Mouse (Mus musculus) midbrain, embryonic 11.5 days (tissue): Measurements from ENCODE around the gene Tspan14. TPM values are rescaled to one million over a fixed set of nuclear protein-coding genes. Genes with fewer than 3 reads are reported as not detected.

ENCODE experiments used
- ATAC-seq: fragments of 200-750 bp; cut with Nextera tagmentation; 2 replicates; pipeline ENCODE4 v1.8.0; 2017; ENCODE audit warnings: moderate TSS enrichment, moderate library complexity; ENCODE audit not compliant: low FRiP score
- DNase-seq: peaks from one replicate; pipeline ENCODE4 v3.0.0; 2015; ENCODE audit warnings: low spot score; ENCODE audit errors: missing footprints
- H3K27ac ChIP-seq: fragments of 300-500 bp; sonication (generic); 2 replicates; pipeline ENCODE4 v1.5.1; 2014; ENCODE audit warnings: low read depth, low read length
- H3K27me3 ChIP-seq: fragments of 300-500 bp; sonication (generic); 2 replicates; pipeline ENCODE4 v1.6.1; 2014; ENCODE audit warnings: mild to moderate bottlenecking, low read length, moderate library complexity, mixed read lengths; ENCODE audit not compliant: control insufficient read depth, insufficient read depth
- H3K36me3 ChIP-seq: fragments of 300-500 bp; sonication (generic); 2 replicates; pipeline ENCODE4 v1.6.1; 2014; ENCODE audit warnings: mild to moderate bottlenecking, low read length, moderate library complexity, mixed read lengths; ENCODE audit not compliant: control insufficient read depth, insufficient read depth
- H3K4me1 ChIP-seq: fragments of 300-500 bp; sonication (generic); 2 replicates; pipeline ENCODE4 v1.6.1; 2014; ENCODE audit warnings: low read length; ENCODE audit not compliant: control insufficient read depth, insufficient read depth
- H3K4me2 ChIP-seq: fragments of 300-500 bp; sonication (generic); 2 replicates; pipeline ENCODE4 v1.6.1; 2014; ENCODE audit warnings: mild to moderate bottlenecking, moderate library complexity
- H3K4me3 ChIP-seq: fragments of 300-500 bp; sonication (generic); 2 replicates; pipeline ENCODE4 v1.5.1; 2014; ENCODE audit warnings: low read depth, low read length
- H3K9ac ChIP-seq: fragments of 300-500 bp; sonication (generic); 2 replicates; pipeline ENCODE4 v1.6.1; 2014; ENCODE audit warnings: low read length
- H3K9me3 ChIP-seq: fragments of 300-500 bp; sonication (generic); 2 replicates; pipeline ENCODE4 v1.6.1; 2016; ENCODE audit warnings: low read length; ENCODE audit not compliant: control insufficient read depth
- WGBS: fragments of 180-500 bp; shearing (Covaris S2); extraction: QIAGEN DNeasy Blood & Tissue Kit; methylation state at CpG from one replicate; pipeline ENCODE4 v1.1.7; 2014; 5-methylcytosine and 5-hydroxymethylcytosine counted together
- polyA plus RNA-seq: library from polyadenylated mRNA; unstranded; fragments of >200 nt; fragmentation: Nextera tagmentation; extraction: Ambion mirVana; gene quantifications from 2 replicates; pipeline ENCODE4 v1.2.1, GENCODE M21; 2014

Gene Tspan14
- polyA plus RNA-seq, 1 experiment from 2014 or later, result 99.5 TPM

DNA sequence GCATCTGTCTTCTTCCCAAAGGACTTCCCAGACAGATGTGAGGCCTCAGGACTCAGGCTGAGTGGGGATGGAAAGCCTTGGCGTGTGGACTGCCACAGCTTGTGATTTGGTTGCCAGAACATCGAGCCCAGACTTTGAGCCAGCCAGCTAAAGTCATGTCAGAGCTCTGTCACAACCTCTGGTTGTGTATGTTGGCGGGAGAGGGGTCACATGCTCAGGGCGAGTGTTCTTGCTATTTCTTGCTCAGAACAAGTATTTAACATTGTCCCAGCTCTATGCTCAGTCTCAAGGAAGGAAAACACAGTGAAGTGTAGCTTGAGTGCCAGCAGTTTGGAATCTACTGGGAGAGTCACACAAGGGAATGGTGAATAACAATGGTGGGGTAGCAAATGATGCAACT, 76.9 kb downstream of the Tspan14 start:
- H3K27me3 ChIP-seq, result no peaks in the 10 kb centered on the region
- H3K4me2 ChIP-seq, result no peak overlapping the region
- ATAC-seq (no peak), DNase-seq (no peak)
- H3K27ac ChIP-seq, result no peak overlapping the region
- H3K9ac ChIP-seq, result no peak overlapping the region
- no peaks in the 10 kb centered on the region for H3K9me3 ChIP-seq
- no peak overlapping the region for H3K4me3 ChIP-seq
- peaks cover 2% of the 10 kb centered on the region; the same call in 1 of the 2 replicates for H3K4me1 ChIP-seq
- WGBS, result 78% methylated on average over 4 of the region's 4 CpGs
- H3K36me3 ChIP-seq, result no peaks in the 10 kb centered on the region

GRCm38 (mm10) chr14:40889181-40889580, 77.4 kb downstream of the Tspan14 start:
- no peak overlapping the region for H3K9ac ChIP-seq
- no peaks in the 10 kb centered on the region for H3K9me3 ChIP-seq
- H3K4me1 ChIP-seq, result no peaks in the 10 kb centered on the region
- no peaks in the 10 kb centered on the region for H3K27me3 ChIP-seq
- ATAC-seq (no peak), DNase-seq (no peak)
- 95% methylated on average over 2 of the region's 2 CpGs for WGBS
- no peak overlapping the region for H3K27ac ChIP-seq
- no peak overlapping the region for H3K4me3 ChIP-seq
- H3K36me3 ChIP-seq, result no peaks in the 10 kb centered on the region
- no peak overlapping the region for H3K4me2 ChIP-seq

- Histone ChIP-seq H3K36me3 (no peaks in the 10 kb centered on the region), H3K27ac (no peak overlapping the region), H3K9me3 (no peaks in the 10 kb centered on the region), H3K9ac (no peak overlapping the region), H3K27me3 (no peaks in the 10 kb centered on the region), H3K4me1 (no peaks in the 10 kb centered on the region), H3K4me3 (no peak overlapping the region), H3K4me2 (no peak overlapping the region)
- 80% methylated on average over 6 of the region's 6 CpGs for WGBS
- no peak for DNase-seq
- ATAC-seq, result no peak
These were observed 80.0 kb downstream of the Tspan14 start for GRCm38 (mm10) chr14:40886428-40887202.

DNA sequence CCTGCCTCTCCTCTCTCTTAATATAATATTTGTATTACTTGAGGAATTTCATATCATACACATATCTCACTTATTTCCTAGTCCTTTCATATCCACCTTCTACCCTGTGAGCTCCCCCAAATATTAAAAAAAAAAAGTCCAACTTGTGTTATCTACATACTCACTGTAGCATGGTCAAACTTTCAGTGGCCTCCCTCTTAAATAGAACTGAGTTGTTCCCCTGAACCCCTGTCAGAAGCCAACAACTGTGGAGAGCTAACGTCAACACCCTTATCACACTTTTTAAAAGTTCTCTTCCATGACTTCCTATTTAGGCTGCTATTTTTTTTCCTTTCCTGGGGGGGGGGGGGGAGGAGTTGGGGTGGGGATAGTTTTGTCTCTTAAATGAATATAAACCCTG, 80.9 kb downstream of the Tspan14 start:
- no peak overlapping the region for H3K4me2 ChIP-seq
- H3K4me3 ChIP-seq, result no peak overlapping the region
- WGBS, result 71% methylated on average over 1 of the region's 1 CpGs
- ATAC-seq (no peak), DNase-seq (peak; percentile 41)
- no peaks in the 10 kb centered on the region for H3K4me1 ChIP-seq
- no peak overlapping the region for H3K9ac ChIP-seq
- H3K27me3 ChIP-seq, result no peaks in the 10 kb centered on the region
- H3K9me3 ChIP-seq, result no peaks in the 10 kb centered on the region
- H3K36me3 ChIP-seq, result no peaks in the 10 kb centered on the region
- H3K27ac ChIP-seq, result no peak overlapping the region

DNA sequence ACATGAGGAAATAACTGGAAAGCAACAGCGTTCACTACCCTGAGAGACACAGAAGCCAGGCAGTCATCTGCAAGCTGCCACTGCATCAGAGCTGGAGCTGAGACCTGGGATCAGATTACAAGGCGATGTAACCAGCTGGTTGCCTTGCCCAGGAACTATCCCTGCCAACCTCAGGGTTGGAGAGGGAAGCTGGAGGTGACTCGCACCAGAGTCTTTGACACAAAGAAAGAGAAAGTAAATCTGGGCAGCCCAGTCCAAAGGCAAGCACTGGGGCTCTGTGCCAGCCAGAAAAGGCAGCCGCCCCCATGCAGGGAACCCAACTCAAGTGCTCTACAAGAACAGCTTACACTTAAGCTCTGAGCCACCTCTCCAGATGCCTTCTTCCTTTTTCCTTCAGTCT, 81.4 kb downstream of the Tspan14 start:
- Histone ChIP-seq H3K4me2 (no peak overlapping the region), H3K9ac (no peak overlapping the region), H3K27ac (no peak overlapping the region), H3K36me3 (no peaks in the 10 kb centered on the region), H3K9me3 (no peaks in the 10 kb centered on the region), H3K4me1 (no peaks in the 10 kb centered on the region), H3K4me3 (no peak overlapping the region), H3K27me3 (no peaks in the 10 kb centered on the region)
- peak; percentile 21 for DNase-seq
- ATAC-seq, result no peak
- 36% methylated on average over 4 of the region's 4 CpGs for WGBS

DNA sequence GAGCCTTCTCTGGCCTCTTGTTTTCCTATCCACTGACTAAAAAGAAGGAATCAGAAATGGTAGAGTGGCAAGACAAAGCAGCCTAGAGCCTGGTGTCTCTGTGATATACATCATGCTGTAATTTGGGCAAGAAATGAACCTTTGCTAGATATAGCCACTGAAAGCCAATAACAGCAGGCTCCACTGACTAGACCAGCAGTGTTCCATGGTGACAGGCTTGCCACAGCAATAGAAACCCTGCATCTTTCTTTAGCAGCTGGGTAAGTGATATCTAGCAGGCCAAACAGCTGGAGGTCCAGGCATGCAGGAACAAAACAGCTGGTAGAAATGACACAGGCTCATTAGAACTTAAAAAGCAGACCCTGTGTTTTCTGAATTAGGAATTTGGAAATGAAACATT, 92.0 kb downstream of the Tspan14 start:
- DNase-seq, result no peak
- H3K4me3 ChIP-seq, result no peak overlapping the region
- no peaks in the 10 kb centered on the region for H3K36me3 ChIP-seq
- no peaks in the 10 kb centered on the region for H3K9me3 ChIP-seq
- no peaks in the 10 kb centered on the region for H3K27me3 ChIP-seq
- H3K27ac ChIP-seq, result no peak overlapping the region
- H3K4me2 ChIP-seq, result no peak overlapping the region
- no peak overlapping the region for H3K9ac ChIP-seq
- H3K4me1 ChIP-seq, result no peaks in the 10 kb centered on the region
- no peak for ATAC-seq

DNA sequence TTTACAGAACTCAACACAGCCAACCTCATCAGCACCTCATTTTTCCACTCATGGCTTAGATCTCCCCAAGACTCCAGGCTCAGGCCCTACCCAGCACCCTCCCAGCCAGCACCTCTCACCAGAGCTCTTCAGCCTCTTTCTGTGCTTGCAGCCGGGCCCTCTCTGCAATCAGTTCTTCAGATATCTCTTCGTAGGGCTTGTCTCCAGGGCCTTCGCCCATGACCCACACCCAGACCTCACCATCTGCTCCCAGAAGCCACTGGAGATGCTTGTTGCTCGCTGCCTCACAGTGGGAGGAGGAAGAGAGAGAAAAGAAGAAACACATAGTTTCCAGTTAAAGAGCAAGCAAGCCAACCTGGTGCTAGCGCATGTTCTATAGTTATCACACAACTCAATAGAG, 92.6 kb downstream of the Tspan14 start:
- Histone ChIP-seq H3K27ac (no peak overlapping the region), H3K4me2 (no peak overlapping the region), H3K9ac (no peak overlapping the region), H3K4me3 (no peak overlapping the region), H3K4me1 (no peaks in the 10 kb centered on the region), H3K27me3 (no peaks in the 10 kb centered on the region), H3K9me3 (no peaks in the 10 kb centered on the region), H3K36me3 (no peaks in the 10 kb centered on the region)
- ATAC-seq, result no peak
- no peak for DNase-seq
- WGBS, result 82% methylated on average over 5 of the region's 5 CpGs

GRCm38 (mm10) chr14:40870598-40870997, 96.0 kb downstream of the Tspan14 start:
- no peak for DNase-seq
- Histone ChIP-seq H3K9ac (no peak overlapping the region), H3K4me1 (no peaks in the 10 kb centered on the region), H3K27me3 (no peaks in the 10 kb centered on the region), H3K4me2 (no peak overlapping the region), H3K4me3 (no peak overlapping the region), H3K27ac (no peak overlapping the region), H3K36me3 (no peaks in the 10 kb centered on the region), H3K9me3 (no peaks in the 10 kb centered on the region)
- 84% methylated on average over 3 of the region's 3 CpGs for WGBS
- no peak for ATAC-seq

DNA sequence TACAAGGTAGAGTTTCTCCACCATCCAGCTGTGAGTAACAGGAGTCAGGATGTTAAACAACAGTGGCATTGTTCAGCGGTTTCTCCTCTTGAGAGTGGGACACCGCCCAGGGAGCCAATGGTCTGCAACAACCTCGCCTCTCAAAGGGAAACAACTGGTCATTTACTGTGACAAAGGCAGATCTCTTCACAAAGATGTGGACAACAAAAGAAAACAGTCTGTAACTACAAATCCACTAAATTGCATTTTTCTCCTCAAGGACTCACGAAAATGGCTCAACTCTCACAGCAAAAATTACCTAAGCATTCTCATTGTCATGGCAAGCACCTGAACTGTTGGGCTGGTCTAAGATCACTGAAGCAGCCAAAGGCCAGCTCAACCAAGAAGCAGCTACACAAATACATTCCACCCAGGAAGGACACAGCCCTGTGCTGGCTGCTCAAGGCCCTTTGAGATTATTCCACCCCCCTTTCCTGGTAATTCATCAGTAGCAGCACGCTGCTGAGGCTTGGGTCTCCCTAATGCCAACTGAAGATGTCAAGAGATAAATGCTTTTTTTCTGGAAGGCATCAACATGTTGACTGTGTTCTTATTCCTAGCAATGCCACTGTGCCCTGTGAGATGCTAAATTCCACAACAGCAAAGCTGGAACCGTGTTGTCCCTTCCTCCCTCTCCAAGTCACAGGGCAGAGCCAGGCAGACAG, 101.6 kb downstream of the Tspan14 start:
- Histone ChIP-seq H3K4me1 (no peaks in the 10 kb centered on the region), H3K4me3 (no peak overlapping the region), H3K9me3 (no peaks in the 10 kb centered on the region), H3K27me3 (no peaks in the 10 kb centered on the region), H3K27ac (no peak overlapping the region), H3K9ac (no peak overlapping the region), H3K4me2 (no peak overlapping the region), H3K36me3 (no peaks in the 10 kb centered on the region)
- ATAC-seq (no peak), DNase-seq (no peak)
- WGBS, result 49% methylated on average over 6 of the region's 6 CpGs
